Mouse (Mus musculus) C2C12 (cell line): ENCODE measurements at regions not wholly inside any gene's neighbourhood (a gene's known extent, or its start where the extent isn't known, plus 50 kb on each side); places are given as distances from the start of the nearest gene placed in this dataset.

Experiments used
- H3K27me3 ChIP-seq: one replicate; pipeline ENCODE4 v1.6.1; 2011; ENCODE audit not compliant: control insufficient read depth, insufficient read depth, insufficient read length
- H3K36me3 ChIP-seq: one replicate; pipeline ENCODE4 v1.6.1; 2011; ENCODE audit not compliant: control insufficient read depth, insufficient read depth
- H3K4me3 ChIP-seq: one replicate; pipeline ENCODE4 v1.5.1; 2011; ENCODE audit warnings: mild to moderate bottlenecking, control low read depth; ENCODE audit not compliant: poor library complexity, insufficient read depth, severe bottlenecking
- H3K79me2 ChIP-seq: one replicate; pipeline ENCODE4 v1.6.1; 2011; ENCODE audit not compliant: control insufficient read depth, insufficient read depth
- H3K79me3 ChIP-seq: one replicate; pipeline ENCODE4 v1.6.1; 2011; ENCODE audit warnings: low read depth, control low read depth
- H3ac ChIP-seq: one replicate; pipeline ENCODE3; 2011; ENCODE audit warnings: low read depth; ENCODE audit not compliant: control insufficient read depth, insufficient read length
- CEBPB ChIP-seq: IDR thresholded peaks from one replicate; pipeline ENCODE4 v1.6.1; 2011; ENCODE audit warnings: low read depth, mild to moderate bottlenecking, control low read depth, moderate library complexity
- CTCF ChIP-seq: IDR thresholded peaks from one replicate; pipeline ENCODE4 v1.5.1; 2011; ENCODE audit not compliant: control insufficient read depth, insufficient read depth, insufficient read length
- FOSL1 ChIP-seq: IDR thresholded peaks from one replicate; pipeline ENCODE4 v1.8.0; 2011; ENCODE audit warnings: mild to moderate bottlenecking, low read length; ENCODE audit not compliant: poor library complexity, insufficient read depth, severe bottlenecking
- MAX ChIP-seq: IDR thresholded peaks from one replicate; pipeline ENCODE4 v1.6.1; 2011; ENCODE audit warnings: mild to moderate bottlenecking, control low read depth
- MYOD1 ChIP-seq: IDR thresholded peaks from one replicate; pipeline ENCODE4 v1.6.1; 2011; ENCODE audit warnings: low read depth; ENCODE audit not compliant: control insufficient read depth, insufficient read length
- MYOG ChIP-seq: IDR thresholded peaks from one replicate; pipeline ENCODE4 v1.6.1; 2011; ENCODE audit not compliant: control insufficient read depth, insufficient read length; ENCODE audit errors: extremely low read depth
- USF1 ChIP-seq: IDR thresholded peaks from one replicate; pipeline ENCODE4 v1.6.1; 2011; ENCODE audit warnings: low read depth, mild to moderate bottlenecking, control low read depth, moderate library complexity

DNA sequence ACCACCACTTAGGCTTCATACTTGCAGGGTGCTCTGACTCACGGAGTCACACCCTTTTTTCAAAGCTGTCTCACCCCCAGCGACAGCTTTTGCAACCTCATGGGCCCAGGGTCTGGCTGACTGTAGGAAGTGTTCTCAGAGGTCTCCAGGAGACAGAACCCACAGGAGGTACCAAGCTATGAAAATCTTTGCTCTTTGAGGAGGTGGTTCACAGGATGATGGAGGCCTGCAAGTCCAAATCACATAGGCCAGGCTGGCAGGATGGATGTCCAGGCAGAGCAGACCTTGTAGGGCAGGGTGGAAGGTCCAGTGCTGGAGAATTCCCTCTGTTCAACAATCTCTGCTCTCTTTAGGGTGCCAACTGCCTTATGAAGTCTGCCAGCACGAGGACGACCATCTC, 289.2 kb downstream of the Foxo1 start:
- Histone ChIP-seq H3K79me2 (no peaks in the 10 kb centered on the region), H3K36me3 (no peaks in the 10 kb centered on the region), H3K4me3 (no peak overlapping the region), H3K79me3 (no peaks in the 10 kb centered on the region), H3K27me3 (no peaks in the 10 kb centered on the region), H3ac (no peak overlapping the region)
- TF ChIP-seq USF1 (no peak), MAX (no peak), FOSL1 (no peak), MYOD1 (no peak), CTCF (no peak), CEBPB (no peak), MYOG (no peak)

GRCm38 (mm10) chr3:52555038-52555437, 286.9 kb downstream of the Foxo1 start:
- Histone ChIP-seq H3K79me2 (no peaks in the 10 kb centered on the region), H3ac (no peak overlapping the region), H3K36me3 (no peaks in the 10 kb centered on the region), H3K79me3 (no peaks in the 10 kb centered on the region), H3K27me3 (no peaks in the 10 kb centered on the region), H3K4me3 (no peak overlapping the region)
- TF ChIP-seq MYOD1 (no peak), MYOG (no peak), MAX (peak; percentile 83), FOSL1 (peak; percentile 28), CTCF (no peak), CEBPB (no peak), USF1 (peak; percentile 26)

DNA sequence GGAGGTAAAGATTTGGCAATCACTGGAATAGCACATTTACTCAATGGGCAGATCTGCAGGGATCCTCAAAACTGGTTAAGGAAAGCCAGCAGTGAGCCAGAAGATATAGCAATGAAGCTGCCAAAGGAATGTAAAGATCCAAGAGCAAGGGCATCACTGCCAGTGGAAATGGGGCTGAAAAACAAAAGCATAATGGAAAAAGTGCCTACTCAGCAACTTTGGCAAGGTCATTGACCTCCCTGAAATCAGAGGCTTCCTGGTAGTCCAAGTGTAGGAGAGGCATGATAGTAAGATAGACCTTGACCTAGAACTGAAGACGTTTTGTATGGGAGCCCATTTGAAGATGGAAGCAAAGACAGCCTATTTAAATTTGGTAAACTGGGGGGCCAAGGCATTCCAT, 286.4 kb downstream of the Foxo1 start:
- no peaks in the 10 kb centered on the region for H3K27me3 ChIP-seq
- TF ChIP-seq MYOD1 (no peak), MAX (no peak), MYOG (no peak), CEBPB (no peak), CTCF (no peak), USF1 (no peak), FOSL1 (no peak)
- no peaks in the 10 kb centered on the region for H3K79me3 ChIP-seq
- no peaks in the 10 kb centered on the region for H3K79me2 ChIP-seq
- no peak overlapping the region for H3ac ChIP-seq
- no peak overlapping the region for H3K4me3 ChIP-seq
- H3K36me3 ChIP-seq = no peaks in the 10 kb centered on the region

DNA sequence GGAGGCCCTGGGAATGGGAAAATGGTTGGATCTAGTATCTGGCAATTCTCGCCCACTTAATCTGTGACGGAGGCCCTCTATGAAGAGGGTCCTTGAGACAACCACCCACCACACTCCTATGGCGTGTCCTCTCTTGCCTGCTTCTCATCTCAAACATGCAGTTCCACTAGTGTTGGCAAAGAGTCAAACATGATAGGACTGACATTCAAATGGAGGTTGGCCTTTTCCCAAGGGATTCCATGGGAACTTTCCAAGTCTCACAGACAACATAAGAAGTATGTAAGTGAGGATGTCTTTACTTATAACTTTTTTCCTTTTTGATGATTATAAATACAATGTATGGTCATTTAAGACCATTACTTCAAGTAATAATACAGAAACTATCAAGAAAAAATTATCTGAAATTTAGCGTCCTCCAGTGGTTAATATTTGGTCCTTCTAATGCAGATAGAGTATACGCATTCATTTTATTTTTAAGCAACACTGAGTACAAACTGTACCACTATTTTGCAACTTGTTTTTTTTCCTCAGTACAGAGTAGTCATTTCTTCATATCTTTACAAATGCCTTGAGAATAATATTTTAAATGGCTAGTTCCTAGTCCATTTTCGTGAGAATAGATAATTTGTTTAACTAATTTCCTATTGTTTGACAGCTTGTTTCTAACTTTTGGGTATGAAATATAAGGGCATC, 280.2 kb downstream of the Foxo1 start:
- no peaks in the 10 kb centered on the region for H3K36me3 ChIP-seq
- TF ChIP-seq CTCF (no peak), USF1 (no peak), MAX (no peak), MYOG (no peak), MYOD1 (no peak), CEBPB (no peak), FOSL1 (no peak)
- H3K27me3 ChIP-seq = no peaks in the 10 kb centered on the region
- no peak overlapping the region for H3ac ChIP-seq
- H3K4me3 ChIP-seq = no peak overlapping the region
- no peaks in the 10 kb centered on the region for H3K79me2 ChIP-seq
- no peaks in the 10 kb centered on the region for H3K79me3 ChIP-seq

DNA sequence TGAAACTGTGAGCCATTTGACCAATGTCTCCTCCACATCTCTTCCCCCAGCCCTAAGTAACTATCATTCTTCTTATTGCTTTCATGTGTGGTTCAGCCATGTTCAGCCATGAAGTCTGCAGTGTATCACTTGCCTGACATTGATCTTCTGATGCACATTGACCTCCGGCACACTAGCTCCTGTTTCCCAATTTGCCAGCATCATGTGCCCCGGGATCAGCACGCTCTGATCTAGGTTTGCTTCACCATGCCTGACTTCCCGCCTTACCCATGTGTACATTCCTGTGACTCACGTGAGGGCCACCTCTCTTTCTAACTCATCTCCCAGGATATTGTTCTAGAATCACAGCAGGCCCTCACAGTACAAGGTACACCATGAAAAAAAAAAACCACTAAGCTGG, 277.9 kb downstream of the Foxo1 start:
- Histone ChIP-seq H3ac (no peak overlapping the region), H3K4me3 (no peak overlapping the region), H3K27me3 (no peaks in the 10 kb centered on the region), H3K36me3 (no peaks in the 10 kb centered on the region), H3K79me3 (no peaks in the 10 kb centered on the region), H3K79me2 (no peaks in the 10 kb centered on the region)
- no peak for TF ChIP-seq CTCF
- TF ChIP-seq MYOG = no peak
- no peak for TF ChIP-seq CEBPB
- TF ChIP-seq MAX = no peak
- no peak for TF ChIP-seq FOSL1
- no peak for TF ChIP-seq MYOD1
- no peak for TF ChIP-seq USF1

DNA sequence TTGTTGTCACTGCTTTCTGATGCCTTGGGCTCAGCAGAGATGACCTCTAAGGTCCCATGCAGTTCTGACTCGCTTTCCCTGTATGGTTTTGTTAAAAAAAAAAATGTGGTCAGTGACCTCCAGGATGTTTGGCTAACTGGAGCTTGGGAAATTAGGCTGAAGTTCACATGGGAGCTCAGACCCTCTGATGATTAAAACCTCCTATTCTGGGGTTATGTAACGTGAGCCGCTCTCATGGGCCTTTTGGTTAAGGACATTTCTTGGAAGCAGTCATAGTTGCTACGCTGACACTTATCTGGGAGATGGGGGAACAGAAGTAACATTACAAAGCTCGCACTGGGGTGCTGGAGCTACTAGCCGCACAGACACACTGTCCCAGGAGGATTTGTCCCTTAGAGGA, 274.9 kb downstream of the Foxo1 start:
- no peaks in the 10 kb centered on the region for H3K79me2 ChIP-seq
- no peaks in the 10 kb centered on the region for H3K36me3 ChIP-seq
- no peak overlapping the region for H3ac ChIP-seq
- H3K27me3 ChIP-seq = no peaks in the 10 kb centered on the region
- H3K79me3 ChIP-seq = no peaks in the 10 kb centered on the region
- TF ChIP-seq CEBPB (no peak), MYOD1 (no peak), MYOG (no peak), MAX (no peak), CTCF (no peak), FOSL1 (no peak), USF1 (no peak)
- H3K4me3 ChIP-seq = no peak overlapping the region
